Mouse (Mus musculus) heart, embryonic 12.5 days (tissue): ENCODE data around the gene Syne1. TPM values are rescaled to one million over a fixed set of nuclear protein-coding genes. Genes with fewer than 3 reads are reported as not detected.

Source experiments
- ATAC-seq: fragments of 200-750 bp; cut with Nextera tagmentation; 2 replicates; pipeline ENCODE4 v1.8.0; 2017; ENCODE audit warnings: moderate TSS enrichment, moderate library complexity; ENCODE audit not compliant: insufficient number of reproducible peaks, low FRiP score
- H3K27ac ChIP-seq: fragments of 300-500 bp; sonication (generic); 2 replicates; pipeline ENCODE4 v1.5.1; 2016; ENCODE audit warnings: mild to moderate bottlenecking, moderate library complexity; ENCODE audit not compliant: poor library complexity, severe bottlenecking
- H3K27me3 ChIP-seq: fragments of 300-500 bp; sonication (generic); replicated peaks from 2 replicates; pipeline ENCODE4 v1.6.1; 2016; ENCODE audit warnings: mild to moderate bottlenecking, moderate library complexity
- H3K36me3 ChIP-seq: fragments of 300-500 bp; sonication (generic); 2 replicates; pipeline ENCODE4 v1.6.1; 2016; ENCODE audit warnings: mild to moderate bottlenecking, moderate library complexity
- H3K4me1 ChIP-seq: fragments of 300-500 bp; sonication (generic); replicated peaks from 2 replicates; pipeline ENCODE4 v1.6.1; 2016; ENCODE audit warnings: mild to moderate bottlenecking
- H3K4me2 ChIP-seq: fragments of 300-500 bp; sonication (generic); 2 replicates; pipeline ENCODE4 v1.6.1; 2016; ENCODE audit warnings: mild to moderate bottlenecking, moderate library complexity
- H3K4me3 ChIP-seq: fragments of 300-500 bp; sonication (generic); 2 replicates; pipeline ENCODE4 v1.5.1; 2016; ENCODE audit warnings: mild to moderate bottlenecking
- H3K9ac ChIP-seq: fragments of 300-500 bp; sonication (generic); 2 replicates; pipeline ENCODE4 v1.6.1; 2016; ENCODE audit warnings: mild to moderate bottlenecking, moderate library complexity
- H3K9me3 ChIP-seq: fragments of 300-500 bp; sonication (generic); replicated peaks from 2 replicates; pipeline ENCODE4 v1.6.1; 2016; ENCODE audit warnings: mild to moderate bottlenecking, moderate library complexity
- WGBS: fragments of 180-500 bp; shearing (Covaris S2); methylation state at CpG from one replicate; pipeline ENCODE4 v1.1.7; 2016; 5-methylcytosine and 5-hydroxymethylcytosine counted together
- polyA plus RNA-seq: library from polyadenylated mRNA; unstranded; fragments of >200 nt; fragmentation: Nextera tagmentation; extraction: Ambion mirVana; gene quantifications from 2 replicates; pipeline ENCODE4 v1.2.1, GENCODE M21; 2016

Gene Syne1
- polyA plus RNA-seq, 1 experiment from 2014 or later: 18.0 TPM

DNA sequence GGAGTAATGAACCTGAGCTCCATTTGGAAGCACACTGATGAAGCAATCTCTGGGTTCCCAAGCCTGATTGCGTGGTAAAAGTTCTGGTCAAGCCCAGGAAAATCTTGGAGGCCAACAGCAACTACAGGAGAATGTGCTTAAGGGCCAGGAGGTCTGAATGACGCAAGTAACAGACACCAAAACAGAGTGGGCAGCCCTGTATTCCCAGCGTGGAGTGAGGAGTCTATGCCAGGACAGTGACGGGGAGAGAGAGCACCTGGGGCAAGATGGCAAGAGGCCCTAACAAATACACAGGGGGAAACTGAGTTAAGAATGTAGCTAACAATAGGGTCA lies 411.4 kb downstream of the Syne1 start:
- H3K9ac ChIP-seq: no peak overlapping the region
- 0 out of 2 replicates have a peak, but pooled peaks cover 3% of the 10 kb centered on the region for H3K9me3 ChIP-seq
- H3K4me1 ChIP-seq: no peaks in the 10 kb centered on the region
- H3K4me2 ChIP-seq: no peak overlapping the region
- peaks cover 46% of the 10 kb centered on the region for H3K36me3 ChIP-seq
- H3K27ac ChIP-seq: no peak overlapping the region
- ATAC-seq: no peak
- H3K27me3 ChIP-seq: no peaks in the 10 kb centered on the region
- WGBS: 76% methylated on average over 4 of the region's 4 CpGs
- H3K4me3 ChIP-seq: no peak overlapping the region

DNA sequence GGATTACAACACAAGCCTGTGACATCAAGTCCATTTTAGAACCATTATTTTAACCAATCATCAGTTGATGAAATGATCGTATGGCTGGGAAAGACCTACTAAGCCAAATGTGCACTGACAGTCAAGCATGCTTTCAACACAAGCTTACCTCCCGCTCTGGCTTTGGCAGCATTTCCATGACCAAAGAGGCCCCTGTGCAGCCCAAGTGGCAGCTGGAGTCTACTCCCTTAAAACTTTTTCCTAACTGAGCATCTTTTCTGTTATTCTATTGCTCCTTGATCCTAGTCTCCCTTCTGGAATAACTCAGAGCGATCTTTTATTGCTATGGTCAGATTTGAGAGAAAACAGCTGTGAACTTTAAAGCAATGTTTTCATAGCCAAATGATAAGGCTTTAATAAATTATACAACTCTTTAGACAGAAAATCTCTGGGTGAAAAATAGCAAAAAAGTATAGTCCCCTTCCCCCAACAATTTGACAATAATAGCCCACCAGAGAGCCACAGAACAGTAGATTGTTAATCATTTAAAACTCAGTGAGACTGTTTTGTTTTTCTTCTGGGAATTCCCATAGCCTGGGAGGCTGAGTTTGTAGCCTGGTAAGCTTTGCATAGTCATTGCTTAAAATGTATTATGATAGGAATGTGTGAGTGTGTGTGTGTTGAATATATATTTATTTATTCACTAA lies 411.9 kb downstream of the Syne1 start:
- no peak for ATAC-seq
- Histone ChIP-seq H3K4me2 (no peak overlapping the region), H3K9ac (no peak overlapping the region), H3K27ac (no peak overlapping the region), H3K9me3 (0 out of 2 replicates have a peak, but pooled peaks cover 3% of the 10 kb centered on the region), H3K4me1 (no peaks in the 10 kb centered on the region), H3K4me3 (no peak overlapping the region), H3K36me3 (peaks cover 41% of the 10 kb centered on the region), H3K27me3 (no peaks in the 10 kb centered on the region)
- WGBS: 82% methylated on average over 3 of the region's 3 CpGs

DNA sequence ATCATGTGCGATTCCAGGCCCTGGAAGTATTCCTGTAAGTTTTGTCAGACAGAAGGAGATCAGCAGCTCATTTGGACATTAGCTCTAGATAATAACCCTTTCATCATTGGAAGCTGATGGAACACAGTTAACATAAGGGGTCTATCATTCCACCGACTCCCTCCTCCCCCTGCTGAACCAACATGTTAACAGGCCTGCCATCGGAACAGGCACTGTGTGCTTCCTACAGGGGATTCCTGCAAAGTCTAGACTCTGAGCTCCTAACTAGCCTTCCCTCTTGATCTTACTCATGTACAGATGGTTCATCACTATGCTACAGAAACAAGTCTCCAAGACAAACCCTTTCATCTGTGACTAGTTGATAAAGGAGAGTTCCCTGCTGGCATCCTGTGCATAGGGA lies 419.2 kb downstream of the Syne1 start:
- Histone ChIP-seq H3K27ac (no peak overlapping the region), H3K4me1 (no peaks in the 10 kb centered on the region), H3K27me3 (no peaks in the 10 kb centered on the region), H3K36me3 (peaks cover 12% of the 10 kb centered on the region), H3K9me3 (no peaks in the 10 kb centered on the region), H3K4me2 (no peak overlapping the region), H3K9ac (no peak overlapping the region), H3K4me3 (no peak overlapping the region)
- ATAC-seq: no peak
- 77% methylated on average over 3 of the region's 3 CpGs for WGBS

DNA sequence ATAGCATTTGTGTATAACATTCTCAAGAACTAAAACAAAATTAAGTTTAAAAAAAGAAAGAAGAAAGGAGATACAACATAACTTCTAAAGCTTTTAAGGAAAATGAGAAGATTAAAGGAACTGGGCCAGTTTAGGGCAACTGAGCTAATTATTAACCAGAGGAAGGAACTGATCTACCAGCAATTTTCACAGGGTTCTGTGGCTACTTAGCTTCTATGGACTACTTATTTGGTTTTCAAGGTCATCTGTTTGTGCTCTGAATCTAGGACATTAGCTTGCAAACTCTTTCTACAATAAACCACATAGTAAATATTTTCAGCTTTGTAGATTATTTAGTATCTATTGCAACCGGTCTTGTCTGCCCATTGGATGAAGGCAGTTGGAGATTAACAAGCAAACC lies 420.8 kb downstream of the Syne1 start:
- Histone ChIP-seq H3K27ac (no peak overlapping the region), H3K4me1 (no peaks in the 10 kb centered on the region), H3K4me2 (no peak overlapping the region), H3K36me3 (peaks cover 27% of the 10 kb centered on the region), H3K27me3 (no peaks in the 10 kb centered on the region), H3K9ac (no peak overlapping the region), H3K4me3 (no peak overlapping the region), H3K9me3 (no peaks in the 10 kb centered on the region)
- WGBS: 78% methylated on average over 1 of the region's 1 CpGs
- ATAC-seq: no peak

DNA sequence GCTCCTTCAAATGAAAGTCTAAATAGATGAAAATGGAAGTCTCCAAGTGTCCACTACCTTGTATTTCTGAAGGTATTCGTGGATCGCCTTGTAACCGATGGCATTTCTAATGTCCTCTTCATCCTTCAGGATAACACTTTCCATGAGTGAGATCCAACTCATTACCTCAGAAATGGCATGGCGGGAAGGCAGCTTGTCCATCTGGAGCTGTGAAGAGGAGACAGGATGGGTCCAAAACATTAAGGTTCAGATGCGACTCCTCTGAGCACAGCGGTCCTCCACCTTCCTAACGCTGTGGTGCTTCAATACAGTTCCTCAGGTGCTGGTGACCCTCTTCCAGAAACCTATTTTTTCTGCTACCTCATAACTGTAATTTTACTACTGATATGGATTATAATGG lies 426.5 kb downstream of the Syne1 start:
- Histone ChIP-seq H3K9ac (no peak overlapping the region), H3K27ac (no peak overlapping the region), H3K9me3 (no peaks in the 10 kb centered on the region), H3K4me2 (no peak overlapping the region), H3K4me3 (no peak overlapping the region), H3K27me3 (no peaks in the 10 kb centered on the region), H3K4me1 (no peaks in the 10 kb centered on the region), H3K36me3 (peaks cover 58% of the 10 kb centered on the region)
- 94% methylated on average over 7 of the region's 7 CpGs for WGBS
- ATAC-seq: no peak

DNA sequence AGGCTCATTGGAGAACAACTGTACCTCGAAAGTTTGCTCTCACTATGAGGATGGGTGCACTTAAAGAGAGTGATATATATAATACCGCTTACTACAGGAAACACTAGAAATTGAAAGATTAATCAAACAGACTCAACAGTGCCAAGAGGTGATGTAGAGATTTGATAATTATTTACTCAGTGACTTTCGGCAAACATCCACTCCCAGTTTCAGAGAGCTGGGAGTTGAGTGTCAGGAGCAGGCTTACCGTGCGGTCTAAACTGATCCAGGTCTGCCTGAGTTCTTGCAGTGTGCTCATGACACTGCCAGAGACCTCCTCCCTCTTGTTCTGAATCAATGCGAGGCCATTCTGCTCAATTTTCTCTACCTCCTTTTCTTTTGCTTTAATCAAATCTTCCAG lies 434.6 kb downstream of the Syne1 start:
- no peak overlapping the region for H3K27ac ChIP-seq
- no peak for ATAC-seq
- H3K27me3 ChIP-seq: no peaks in the 10 kb centered on the region
- H3K4me2 ChIP-seq: no peak overlapping the region
- no peak overlapping the region for H3K4me3 ChIP-seq
- no peak overlapping the region for H3K9ac ChIP-seq
- no peaks in the 10 kb centered on the region for H3K4me1 ChIP-seq
- peaks cover 54% of the 10 kb centered on the region for H3K36me3 ChIP-seq
- 85% methylated on average over 6 of the region's 6 CpGs for WGBS
- no peaks in the 10 kb centered on the region for H3K9me3 ChIP-seq

DNA sequence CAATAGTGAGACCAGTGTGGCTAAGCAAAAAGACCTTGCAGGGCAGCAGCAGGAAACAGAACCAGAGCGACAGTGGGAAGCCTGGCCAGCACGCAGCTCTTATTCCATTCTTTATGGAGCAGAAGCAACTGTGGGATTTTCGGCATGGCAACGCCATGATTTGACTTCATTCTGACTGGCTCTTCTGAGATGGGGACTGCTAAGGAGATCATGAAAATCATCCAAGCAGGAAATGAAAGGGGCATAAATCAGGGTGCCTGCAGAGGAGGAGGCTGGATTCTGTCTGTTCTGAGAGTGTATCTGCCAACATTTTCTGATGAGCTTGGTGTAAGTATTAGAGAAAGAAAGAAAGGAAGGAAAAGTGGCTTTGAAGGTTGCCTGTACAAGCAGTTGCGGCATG lies 435.1 kb downstream of the Syne1 start:
- Histone ChIP-seq H3K4me1 (no peaks in the 10 kb centered on the region), H3K9ac (no peak overlapping the region), H3K27me3 (no peaks in the 10 kb centered on the region), H3K4me3 (no peak overlapping the region), H3K27ac (no peak overlapping the region), H3K36me3 (peaks cover 54% of the 10 kb centered on the region), H3K9me3 (no peaks in the 10 kb centered on the region), H3K4me2 (no peak overlapping the region)
- no peak for ATAC-seq
- 89% methylated on average over 5 of the region's 5 CpGs for WGBS

DNA sequence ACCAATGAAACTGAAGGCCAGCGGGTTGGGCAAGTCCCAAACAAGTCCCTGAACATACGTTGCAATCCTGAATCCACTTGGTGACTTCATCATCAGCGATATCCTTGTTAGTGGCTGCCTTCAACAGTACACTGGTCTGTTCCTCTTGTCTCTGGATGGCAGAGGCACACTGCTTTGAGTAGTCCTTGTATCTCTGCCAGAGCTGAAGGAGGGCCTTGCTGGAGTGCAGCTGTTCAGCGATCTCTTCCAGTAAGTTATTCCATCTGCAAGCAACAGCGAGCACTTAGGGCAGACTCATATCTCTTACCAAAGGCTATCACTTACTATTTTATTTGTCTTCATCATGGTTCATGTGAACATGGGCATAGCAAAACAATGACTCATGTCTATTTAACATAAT lies 440.5 kb downstream of the Syne1 start:
- H3K27ac ChIP-seq: no peak overlapping the region
- H3K9ac ChIP-seq: no peak overlapping the region
- ATAC-seq: no peak
- H3K36me3 ChIP-seq: peaks cover 77% of the 10 kb centered on the region
- H3K9me3 ChIP-seq: no peaks in the 10 kb centered on the region
- no peak overlapping the region for H3K4me3 ChIP-seq
- H3K27me3 ChIP-seq: no peaks in the 10 kb centered on the region
- no peaks in the 10 kb centered on the region for H3K4me1 ChIP-seq
- no peak overlapping the region for H3K4me2 ChIP-seq
- WGBS: 83% methylated on average over 5 of the region's 5 CpGs

DNA sequence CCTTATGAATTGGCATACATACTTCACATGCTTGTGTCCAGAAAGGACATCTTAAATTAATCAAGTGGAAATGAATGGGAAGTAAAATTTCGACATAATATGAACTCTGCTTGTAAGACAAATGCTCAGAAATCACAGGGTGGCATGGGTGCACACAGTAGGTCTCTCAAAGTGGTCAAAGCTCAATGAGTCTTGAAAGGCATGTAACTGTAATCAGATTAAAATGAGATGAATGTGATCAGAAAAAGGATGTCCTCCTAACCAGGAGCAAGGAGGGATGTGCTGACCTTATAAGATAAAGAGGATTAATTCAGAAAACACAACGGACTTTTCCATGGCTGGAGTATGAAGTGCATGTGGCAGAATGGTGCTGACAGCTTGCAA lies 453.5 kb downstream of the Syne1 start:
- Histone ChIP-seq H3K9ac (no peak overlapping the region), H3K4me1 (no peaks in the 10 kb centered on the region), H3K36me3 (peaks cover 38% of the 10 kb centered on the region), H3K27ac (no peak overlapping the region), H3K4me2 (no peak overlapping the region), H3K4me3 (no peak overlapping the region), H3K9me3 (no peaks in the 10 kb centered on the region), H3K27me3 (no peaks in the 10 kb centered on the region)
- 63% methylated on average over 2 of the region's 2 CpGs for WGBS
- ATAC-seq: no peak

DNA sequence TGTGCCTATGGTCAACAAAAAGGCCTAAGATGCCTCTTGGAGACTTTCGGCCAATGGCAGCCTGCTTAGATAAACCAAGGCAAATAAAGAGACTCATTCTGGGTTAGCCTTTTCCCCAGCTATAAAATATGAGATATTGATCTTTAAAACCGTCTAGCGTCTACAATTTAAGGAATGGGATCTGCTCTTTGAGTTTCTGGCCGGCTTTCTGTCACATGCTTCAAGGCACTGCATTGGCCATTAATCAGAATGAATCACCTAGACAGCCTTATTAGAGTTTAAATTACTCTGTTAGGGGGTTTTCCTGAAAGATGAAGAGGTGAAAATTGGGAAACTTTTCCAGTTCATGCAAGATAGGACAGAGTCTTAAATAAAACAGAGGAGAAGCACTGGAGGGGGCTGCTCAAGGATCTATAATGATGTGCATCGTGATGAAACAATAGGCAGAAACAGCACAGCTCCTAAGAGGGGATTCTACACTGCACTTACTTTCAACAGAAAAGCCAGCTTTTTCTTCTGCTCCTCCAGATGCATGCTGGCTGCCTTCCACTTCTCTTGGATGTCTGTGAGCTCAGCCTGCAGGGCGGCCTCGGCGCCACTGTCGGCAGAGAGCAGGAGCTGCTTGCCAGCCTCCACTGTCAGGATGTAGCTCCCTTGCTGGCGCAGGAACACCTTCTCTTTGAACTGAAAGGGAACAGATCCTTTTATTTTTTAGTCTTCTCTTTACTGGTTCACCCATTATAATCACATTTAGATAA lies 454.1 kb downstream of the Syne1 start:
- peaks cover 38% of the 10 kb centered on the region for H3K36me3 ChIP-seq
- H3K4me1 ChIP-seq: no peaks in the 10 kb centered on the region
- H3K27ac ChIP-seq: no peak overlapping the region
- no peak overlapping the region for H3K4me2 ChIP-seq
- no peaks in the 10 kb centered on the region for H3K9me3 ChIP-seq
- H3K9ac ChIP-seq: no peak overlapping the region
- no peaks in the 10 kb centered on the region for H3K27me3 ChIP-seq
- no peak overlapping the region for H3K4me3 ChIP-seq
- WGBS: 82% methylated on average over 10 of the region's 10 CpGs
- ATAC-seq: no peak

DNA sequence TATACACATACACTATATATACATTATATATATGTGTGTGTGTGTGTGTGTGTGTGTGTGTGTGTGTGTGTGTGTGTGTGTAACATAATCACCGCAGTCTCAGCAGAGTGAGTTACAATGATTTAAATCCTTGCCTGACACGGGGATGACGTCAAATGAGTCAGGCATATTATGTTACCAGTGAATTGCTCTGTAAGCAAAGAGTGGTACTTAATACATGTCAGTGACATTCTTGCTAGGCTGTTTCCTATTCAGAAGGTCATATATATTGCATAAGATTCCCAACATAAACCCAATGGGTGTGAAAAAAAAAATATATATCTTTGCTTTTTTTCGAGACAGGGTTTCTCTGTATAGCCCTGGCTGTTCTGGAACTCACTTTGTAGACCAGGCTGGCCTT lies 462.1 kb downstream of the Syne1 start:
- 92% methylated on average over 4 of the region's 4 CpGs for WGBS
- Histone ChIP-seq H3K27me3 (no peaks in the 10 kb centered on the region), H3K4me1 (no peaks in the 10 kb centered on the region), H3K4me3 (no peak overlapping the region), H3K36me3 (peaks cover 19% of the 10 kb centered on the region; the same call in 1 of the 2 replicates), H3K9ac (no peak overlapping the region), H3K9me3 (no peaks in the 10 kb centered on the region), H3K4me2 (no peak overlapping the region), H3K27ac (no peak overlapping the region)
- no peak for ATAC-seq

DNA sequence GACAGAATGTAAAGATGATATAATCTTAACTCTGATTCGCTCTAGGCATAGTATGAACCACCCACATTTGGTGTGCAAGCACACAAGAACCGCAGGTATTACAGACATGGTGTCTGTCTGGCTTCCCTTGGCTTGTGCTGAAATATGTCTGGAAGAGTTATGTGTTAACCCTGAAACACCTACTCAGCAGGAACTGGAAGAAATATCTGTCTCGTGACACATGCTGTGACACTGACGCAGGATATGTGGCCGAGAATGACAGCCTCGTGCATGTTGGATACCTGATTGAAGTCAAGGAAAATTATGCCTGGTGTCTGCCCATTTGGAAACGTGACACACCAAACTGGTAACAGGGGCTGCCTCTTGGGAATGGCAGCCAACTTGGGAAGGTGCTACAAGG lies 463.9 kb downstream of the Syne1 start:
- Histone ChIP-seq H3K9me3 (no peaks in the 10 kb centered on the region), H3K4me3 (no peak overlapping the region), H3K4me2 (no peak overlapping the region), H3K4me1 (no peaks in the 10 kb centered on the region), H3K9ac (no peak overlapping the region), H3K27me3 (no peaks in the 10 kb centered on the region), H3K27ac (no peak overlapping the region), H3K36me3 (peaks cover 26% of the 10 kb centered on the region)
- WGBS: 77% methylated on average over 7 of the region's 7 CpGs
- ATAC-seq: no peak
